Mouse (Mus musculus): ENCODE measurements around the gene Nasp. TPM values are rescaled to one million over a fixed set of nuclear protein-coding genes. Genes with fewer than 3 reads are reported as not detected.
A peak's percentile ranks its signal among the peaks of the same experiment; 100 is the strongest.

The Nasp gene
- polyA plus RNA-seq, 1 experiment, result 3.9 TPM

- TF ChIP-seq CTCF (conservative IDR thresholded peaks at IDR 0.05; ENCODE audit: insufficient read depth, insufficient read length, low read depth, low read length) (no peak), POLR2A (IDR thresholded peaks at IDR 0.05; ENCODE audit: low read depth, low read length) (no peak)
- WGBS, result 99% methylated on average over 2 of the region's 2 CpGs
- no peaks in the 10 kb centered on the region for H3K4me1 ChIP-seq (ENCODE audit: control insufficient read depth, insufficient read depth, low read length)
- H3K4me3 ChIP-seq (ENCODE audit: insufficient read depth, low read depth, low read length), result no peak overlapping the region
- DNase-seq, result no peak
- no peak overlapping the region for H3K27ac ChIP-seq (ENCODE audit: insufficient read depth, low read depth, low read length)
- peaks cover 5% of the 10 kb centered on the region; the same call in 1 of the 2 replicates for H3K36me3 ChIP-seq (ENCODE audit: control insufficient read depth, insufficient read depth, low read length)
- no peaks in the 10 kb centered on the region for H3K27me3 ChIP-seq (replicated peaks; ENCODE audit: control insufficient read depth, insufficient read depth, low read length)
Observed at GRCm38 (mm10) chr4:116612621-116613020, 15.1 kb downstream of the Nasp start.

GRCm38 (mm10) chr4:116596978-116597881 is 30.5 kb downstream of the Nasp start:
- under 1% methylated on average over 50 of the region's 50 CpGs for WGBS
- H3K27ac ChIP-seq (ENCODE audit: insufficient read depth, low read depth, low read length), result peak overlapping the region; percentile 83

DNA sequence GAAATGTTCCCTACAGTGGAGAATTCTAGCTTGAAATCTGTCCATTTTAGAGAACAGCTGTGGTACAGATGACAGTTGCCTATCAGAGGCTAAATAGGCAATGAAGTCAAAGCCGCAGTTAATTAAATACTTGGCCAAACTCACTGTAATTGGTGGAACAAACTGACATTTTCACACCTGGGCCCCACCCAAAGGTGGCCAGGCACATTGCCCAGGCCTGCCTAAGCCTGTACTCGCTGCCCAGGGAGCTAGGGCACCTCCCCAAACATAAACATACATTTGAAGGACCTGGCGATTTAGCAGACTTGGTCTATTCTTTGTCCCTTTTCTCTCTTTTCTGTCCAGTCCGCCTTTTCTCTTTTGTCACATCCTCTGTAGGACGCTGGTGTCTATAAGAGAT is 31.4 kb downstream of the Nasp start, which contains the start of gene Ccdc17:
Gene Ccdc17 (plus strand): TSS at position 276 of the 400 bp plus-strand sequence.
- DNase-seq, result peak; percentile 28
- peak within 1 kb of the TSS; percentile 91 for H3K4me3 ChIP-seq (ENCODE audit: insufficient read depth, low read depth, low read length)
- H3K4me1 ChIP-seq (ENCODE audit: control insufficient read depth, insufficient read depth, low read length), result peaks cover 6% of the 10 kb centered on the region; the same call in 1 of the 2 replicates
- WGBS, result 18% methylated on average over 5 of the region's 5 CpGs
- peak within 1 kb of the TSS; percentile 83 for H3K27ac ChIP-seq (ENCODE audit: insufficient read depth, low read depth, low read length)
- TF ChIP-seq POLR2A (IDR thresholded peaks at IDR 0.05; ENCODE audit: low read depth, low read length) (no peak), CTCF (conservative IDR thresholded peaks at IDR 0.05; ENCODE audit: insufficient read depth, insufficient read length, low read depth, low read length) (no peak)
- peaks cover 12% of the 10 kb centered on the region for H3K36me3 ChIP-seq (ENCODE audit: control insufficient read depth, insufficient read depth, low read length)
- H3K27me3 ChIP-seq (replicated peaks; ENCODE audit: control insufficient read depth, insufficient read depth, low read length), result no peaks in the 10 kb centered on the region

More at GRCm38 (mm10) chr4:116596978-116597881, 30.5 kb downstream of the Nasp start:
- Histone ChIP-seq H3K27me3 (replicated peaks; ENCODE audit: control insufficient read depth, insufficient read depth, low read length) (no peaks in the 10 kb centered on the region), H3K36me3 (ENCODE audit: control insufficient read depth, insufficient read depth, low read length) (peaks cover 6% of the 10 kb centered on the region), H3K4me1 (ENCODE audit: control insufficient read depth, insufficient read depth, low read length) (peaks cover 6% of the 10 kb centered on the region; the same call in 1 of the 2 replicates), H3K4me3 (ENCODE audit: insufficient read depth, low read depth, low read length) (peak overlapping the region; percentile 91)
- peak; percentile 83 for TF ChIP-seq POLR2A (IDR thresholded peaks at IDR 0.05; ENCODE audit: low read depth, low read length)
- TF ChIP-seq CTCF (conservative IDR thresholded peaks at IDR 0.05; ENCODE audit: insufficient read depth, insufficient read length, low read depth, low read length), result 0 out of 2 replicates have a peak, but pooled peaks have one; percentile 7
- DNase-seq, result peak; percentile 97

DNA sequence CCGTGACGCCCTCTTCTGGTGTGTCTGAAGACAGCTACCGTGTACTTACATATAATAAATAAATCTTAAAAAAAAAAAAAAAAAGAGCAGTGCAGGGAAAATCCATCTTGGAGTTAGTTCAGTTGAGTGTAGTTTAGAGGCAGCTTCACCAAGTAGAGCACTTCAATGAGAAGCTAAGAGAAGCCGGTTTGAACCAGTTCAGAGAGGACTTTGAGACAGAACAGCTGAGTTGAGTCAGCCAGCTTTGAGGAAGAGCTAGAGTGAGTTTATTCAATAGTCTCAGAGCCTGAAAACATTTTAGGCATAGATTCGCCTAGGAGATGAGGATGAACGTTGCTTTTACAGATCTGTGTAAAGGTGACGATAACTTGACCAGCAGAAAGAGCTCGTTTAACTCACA is 31.9 kb downstream of the Nasp start:
- 78% methylated on average over 8 of the region's 8 CpGs for WGBS
- H3K4me3 ChIP-seq (ENCODE audit: insufficient read depth, low read depth, low read length), result no peak overlapping the region
- H3K4me1 ChIP-seq (ENCODE audit: control insufficient read depth, insufficient read depth, low read length), result peaks cover 6% of the 10 kb centered on the region; the same call in 1 of the 2 replicates

DNA sequence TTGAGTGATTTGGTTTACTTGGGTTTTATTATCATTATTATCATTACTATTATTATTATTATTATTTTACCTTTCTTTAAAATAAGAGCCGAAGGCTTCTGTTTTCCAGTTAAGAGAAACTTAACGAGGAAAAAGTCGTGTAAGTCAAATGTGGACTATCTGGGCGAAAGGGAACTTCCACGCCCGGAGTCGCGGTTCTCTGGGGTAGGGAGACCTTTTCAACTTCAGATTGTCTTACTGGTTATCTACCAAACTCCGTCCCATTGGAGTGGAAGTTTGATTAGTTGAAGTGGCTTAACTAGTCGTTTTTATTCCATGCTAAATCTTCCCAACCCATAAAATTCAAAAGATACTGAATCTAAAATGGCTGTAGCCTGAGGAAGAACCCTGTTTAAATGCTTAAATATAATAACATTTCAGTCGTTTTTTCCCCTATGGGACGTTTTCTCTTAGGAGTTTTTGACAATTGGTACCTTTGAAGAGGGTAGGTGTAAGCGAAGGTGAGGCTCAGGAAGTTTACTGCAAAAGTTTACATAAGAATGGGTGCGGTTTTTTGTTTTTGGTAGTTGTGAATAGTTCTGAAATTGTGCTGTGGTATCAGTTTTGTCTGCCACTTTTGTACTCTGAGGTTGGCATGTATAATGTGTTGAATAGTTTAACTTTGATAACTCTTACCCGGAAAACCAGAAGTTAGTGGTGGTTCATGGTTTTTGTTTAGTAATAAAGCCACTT is 69.4 kb downstream of the Nasp start:
- TF ChIP-seq CTCF (conservative IDR thresholded peaks at IDR 0.05; ENCODE audit: insufficient read depth, insufficient read length, low read depth, low read length), result no peak
- TF ChIP-seq POLR2A (IDR thresholded peaks at IDR 0.05; ENCODE audit: low read depth, low read length), result no peak
- DNase-seq, result no peak
- Histone ChIP-seq H3K4me1 (ENCODE audit: control insufficient read depth, insufficient read depth, low read length) (peaks cover 6% of the 10 kb centered on the region; the same call in 1 of the 2 replicates), H3K27me3 (replicated peaks; ENCODE audit: control insufficient read depth, insufficient read depth, low read length) (no peaks in the 10 kb centered on the region), H3K4me3 (ENCODE audit: insufficient read depth, low read depth, low read length) (peak overlapping the region; percentile 84), H3K27ac (ENCODE audit: insufficient read depth, low read depth, low read length) (peak overlapping the region; percentile 58), H3K36me3 (ENCODE audit: control insufficient read depth, insufficient read depth, low read length) (no peaks in the 10 kb centered on the region; the same call in 1 of the 2 replicates)
- 2% methylated on average over 15 of the region's 15 CpGs for whole genome bisulfite sequencing

More for the DNA sequence above, 31.9 kb downstream of the Nasp start:
- peak; percentile 52 for DNase-seq
- Histone ChIP-seq H3K27ac (ENCODE audit: insufficient read depth, low read depth, low read length) (no peak overlapping the region), H3K36me3 (ENCODE audit: control insufficient read depth, insufficient read depth, low read length) (peaks cover 17% of the 10 kb centered on the region), H3K27me3 (replicated peaks; ENCODE audit: control insufficient read depth, insufficient read depth, low read length) (no peaks in the 10 kb centered on the region)
- TF ChIP-seq POLR2A (IDR thresholded peaks at IDR 0.05; ENCODE audit: low read depth, low read length), result no peak
- TF ChIP-seq CTCF (conservative IDR thresholded peaks at IDR 0.05; ENCODE audit: insufficient read depth, insufficient read length, low read depth, low read length), result no peak

- peak; percentile 58 for TF ChIP-seq POLR2A (IDR thresholded peaks at IDR 0.05; ENCODE audit: low read depth, low read length)
- 0 out of 2 replicates have a peak, but pooled peaks have one; percentile 20 for TF ChIP-seq CTCF (conservative IDR thresholded peaks at IDR 0.05; ENCODE audit: insufficient read depth, insufficient read length, low read depth, low read length)
- Histone ChIP-seq H3K27me3 (replicated peaks; ENCODE audit: control insufficient read depth, insufficient read depth, low read length) (no peaks in the 10 kb centered on the region), H3K4me1 (ENCODE audit: control insufficient read depth, insufficient read depth, low read length) (peaks cover 4% of the 10 kb centered on the region; the same call in 1 of the 2 replicates), H3K27ac (ENCODE audit: insufficient read depth, low read depth, low read length) (peak within 1 kb of the TSS; percentile 98), H3K4me3 (ENCODE audit: insufficient read depth, low read depth, low read length) (peak within 1 kb of the TSS; percentile 84), H3K36me3 (ENCODE audit: control insufficient read depth, insufficient read depth, low read length) (no peaks in the 10 kb centered on the region; the same call in none of the 2 replicates)
- DNase-seq, result peak; percentile 99
- under 1% methylated on average over 78 of the region's 78 CpGs for WGBS
Observed at GRCm38 (mm10) chr4:116557306-116558121, 70.2 kb downstream of the Nasp start, which contains the start of gene Gpbp1l1. Gpbp1l1 (plus strand) TSS chr4:116557658.
